17 mouse cellular contexts compared by ENCODE assay signal in the genomic region with DNA sequence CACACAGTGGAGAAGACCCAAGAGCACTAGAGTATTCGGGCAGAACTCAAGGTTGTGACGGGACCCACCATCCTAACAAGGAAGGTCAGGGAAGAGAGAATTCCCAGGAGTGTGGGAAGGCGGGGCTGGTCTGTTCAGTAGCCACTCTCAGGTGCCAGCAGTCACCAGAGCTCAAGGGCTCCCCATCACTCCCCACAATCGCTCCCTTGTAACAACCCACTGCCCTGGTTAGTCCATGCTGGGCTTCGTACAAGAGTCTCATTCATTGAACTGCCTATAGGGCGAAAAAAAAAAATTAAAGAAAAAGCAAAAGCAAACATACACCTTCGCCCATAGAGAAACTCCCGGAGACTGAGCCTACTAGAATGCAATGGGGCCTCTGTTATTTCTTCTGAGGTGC. TPM values are rescaled to one million over a fixed set of nuclear protein-coding genes. Genes with fewer than 3 reads are reported as not detected.
DNase-seq lines count a peak whose midpoint lies in the region; ATAC-seq lines count a peak whose summit lies in the region.
"Had no signal": no experiment of that assay in that cellular context is flagged by ENCODE, and none has a peak within 500 bp of the region (broad histone marks: within the 10 kb centered on the region; RNA-seq: fewer than 3 reads in every experiment).

No protein-coding gene starts in this region.

- no peaks in the 10 kb centered on the region for H3K36me3 ChIP-seq in heart, embryonic 12.5 days
- H3K36me3 ChIP-seq in kidney, embryonic 16.5 days (ENCODE audit: insufficient read depth, low read length): no peaks in the 10 kb centered on the region
- H3K36me3 ChIP-seq in embryonic facial prominence, embryonic 10.5 days (replicated peaks): no peaks in the 10 kb centered on the region
- no peaks in the 10 kb centered on the region for H3K36me3 ChIP-seq in intestine, embryonic 16.5 days (ENCODE audit: control insufficient read depth, insufficient read depth, low read length)
- H3K36me3 ChIP-seq: hindbrain, embryonic 10.5 days; liver, embryonic 13.5 days; neural tube, embryonic 15.5 days had no signal

- H3K4me3 ChIP-seq in heart, embryonic 12.5 days: no peak overlapping the region
- H3K4me3 ChIP-seq in kidney, embryonic 16.5 days (ENCODE audit: low read length): no peak overlapping the region
- no peak overlapping the region for H3K4me3 ChIP-seq in embryonic facial prominence, embryonic 10.5 days
- no peak overlapping the region for H3K4me3 ChIP-seq in intestine, embryonic 16.5 days (ENCODE audit: low read length)
- H3K4me3 ChIP-seq: hindbrain, embryonic 10.5 days; liver, embryonic 13.5 days; neural tube, embryonic 15.5 days had no signal

- H3K27me3 ChIP-seq in heart, embryonic 12.5 days (replicated peaks): 0 out of 2 replicates have a peak, but pooled peaks cover 6% of the 10 kb centered on the region
- H3K27me3 ChIP-seq in kidney, embryonic 16.5 days (ENCODE audit: insufficient read depth, low read length): no peaks in the 10 kb centered on the region
- H3K27me3 ChIP-seq in embryonic facial prominence, embryonic 10.5 days (replicated peaks; ENCODE audit: low read depth, poor library complexity, severe bottlenecking): no peaks in the 10 kb centered on the region
- no peaks in the 10 kb centered on the region for H3K27me3 ChIP-seq in intestine, embryonic 16.5 days (replicated peaks; ENCODE audit: control insufficient read depth, insufficient read depth, low read length)
- H3K27me3 ChIP-seq: neural tube, embryonic 15.5 days; Patski had no signal

- ATAC-seq in heart, embryonic 12.5 days (ENCODE audit: insufficient number of reproducible peaks, low FRiP score): no peak
- ATAC-seq in kidney, embryonic 16.5 days (ENCODE audit: low FRiP score, low TSS enrichment): no peak
- no peak for ATAC-seq in intestine, embryonic 16.5 days
- ATAC-seq: Patski had no signal

- no peak overlapping the region for H3K4me2 ChIP-seq in heart, embryonic 12.5 days
- no peak overlapping the region for H3K4me2 ChIP-seq in kidney, embryonic 16.5 days (replicated peaks; ENCODE audit: low read depth, low read length)
- H3K4me2 ChIP-seq in intestine, embryonic 16.5 days (ENCODE audit: low read depth, low read length): no peak overlapping the region
- H3K4me2 ChIP-seq: liver, embryonic 13.5 days; midbrain, embryonic 11.5 days; neural tube, embryonic 15.5 days had no signal

- WGBS in heart, embryonic 12.5 days: 73% methylated on average over 8 of the region's 8 CpGs
- WGBS in kidney, embryonic 16.5 days: 81% methylated on average over 8 of the region's 8 CpGs
- 73% methylated on average over 8 of the region's 8 CpGs for WGBS in embryonic facial prominence, embryonic 10.5 days
- WGBS in intestine, embryonic 16.5 days: 75% methylated on average over 8 of the region's 8 CpGs

- H3K27ac ChIP-seq in heart, embryonic 12.5 days (ENCODE audit: poor library complexity, severe bottlenecking): peak overlapping the region; percentile 42
- peak overlapping the region; percentile 78 for H3K27ac ChIP-seq in kidney, embryonic 16.5 days (ENCODE audit: low read length)
- H3K27ac ChIP-seq in embryonic facial prominence, embryonic 10.5 days (replicated peaks): 0 out of 2 replicates have a peak overlapping the region, but pooled peaks have one; percentile 44
- H3K27ac ChIP-seq in intestine, embryonic 16.5 days (ENCODE audit: low read length): peak overlapping the region; percentile 15; the same call in 1 of the 2 replicates
- H3K27ac ChIP-seq: liver, embryonic 13.5 days; neural tube, embryonic 15.5 days had no signal

- no peak for DNase-seq in heart, adult 9 months (ENCODE audit: low spot score in 2 of 2)
- no peak for DNase-seq in kidney, postnatal 25 days
- DNase-seq in embryonic facial prominence, embryonic 10.5 days (ENCODE audit: low spot score): no peak
- DNase-seq in adrenal gland, postnatal 14 days: no peak
- DNase-seq: B cell, adult 2 months; embryo, embryonic 11 days; gastrocnemius, postnatal 10 days; liver, embryonic 13.5 days; retina, postnatal 1 day; thymus, postnatal 25 days had no signal

- peaks cover 18% of the 10 kb centered on the region for H3K4me1 ChIP-seq in heart, embryonic 12.5 days (replicated peaks)
- 0 out of 2 replicates have a peak, but pooled peaks cover 3% of the 10 kb centered on the region for H3K4me1 ChIP-seq in kidney, embryonic 16.5 days (ENCODE audit: insufficient read depth, low read length)
- peaks cover 15% of the 10 kb centered on the region; the same call in 1 of the 2 replicates for H3K4me1 ChIP-seq in embryonic facial prominence, embryonic 10.5 days
- peaks cover 4% of the 10 kb centered on the region; the same call in 1 of the 2 replicates for H3K4me1 ChIP-seq in intestine, embryonic 16.5 days (ENCODE audit: control insufficient read depth, insufficient read depth, low read length)
- H3K4me1 ChIP-seq: neural tube, embryonic 15.5 days had no signal

- no peaks in the 10 kb centered on the region for H3K9me3 ChIP-seq in heart, embryonic 12.5 days (replicated peaks)
- no peaks in the 10 kb centered on the region for H3K9me3 ChIP-seq in kidney, embryonic 16.5 days (ENCODE audit: low read length)
- no peaks in the 10 kb centered on the region for H3K9me3 ChIP-seq in embryonic facial prominence, embryonic 10.5 days
- H3K9me3 ChIP-seq in intestine, embryonic 16.5 days (ENCODE audit: control insufficient read depth, low read length): no peaks in the 10 kb centered on the region
- H3K9me3 ChIP-seq: hindbrain, embryonic 10.5 days; liver, embryonic 13.5 days; neural tube, embryonic 15.5 days had no signal

- no peak overlapping the region for H3K9ac ChIP-seq in heart, embryonic 12.5 days
- no peak overlapping the region for H3K9ac ChIP-seq in kidney, embryonic 16.5 days (replicated peaks; ENCODE audit: low read length)
- no peak overlapping the region for H3K9ac ChIP-seq in intestine, embryonic 16.5 days (ENCODE audit: low read depth, low read length)
- H3K9ac ChIP-seq: liver, embryonic 13.5 days; neural tube, embryonic 15.5 days had no signal

RNA-seq across cellular contexts. Expression of gene Rflna, which starts 10.7 kb away (rescaled TPM):
- 1.2 and 1.6 TPM in 2 replicates for polyA plus RNA-seq in heart, embryonic 12.5 days (2016; fragmentation: Nextera tagmentation; extraction: Ambion mirVana)
- polyA plus RNA-seq in kidney, embryonic 16.5 days (2015; fragmentation: Nextera tagmentation; extraction: Ambion mirVana): 4.5 and 6.8 TPM in 2 replicates
- polyA plus RNA-seq in embryonic facial prominence, embryonic 10.5 days (2016; fragmentation: Nextera tagmentation; extraction: Ambion mirVana): 5.1 and 6.9 TPM in 2 replicates
- polyA plus RNA-seq in intestine, embryonic 16.5 days (2015; fragmentation: Nextera tagmentation; extraction: Ambion mirVana): 1.5 and 1.7 TPM in 2 replicates
- total RNA-seq in adrenal gland, postnatal 14 days (2021): 3.7 and 5.3 TPM in 2 replicates

Comparison
In these comparisons a context has a peak if more than half of its experiments do, and no peak if none do; other contexts are left out.
1. H3K27ac ChIP-seq: peak in every context shown above with its lines; median percentile 78 in kidney, embryonic 16.5 days; 44 in embryonic facial prominence, embryonic 10.5 days; 42 in heart, embryonic 12.5 days; 15 in intestine, embryonic 16.5 days.